Mouse (Mus musculus) ES-E14 (cell line): ENCODE results near the gene Olfr26.
"Not testable (repeated sequence)": the region's sequence is repeated elsewhere in the genome, so short reads cannot be mapped to it uniquely, and the experiment has no call there.

Experiments used
- CHD2 ChIP-seq: IDR thresholded peaks from 2 replicates; pipeline ENCODE4 v1.6.1; 2014; ENCODE audit warnings: mild to moderate bottlenecking, low read depth, low read length, inconsistent platforms
- HCFC1 ChIP-seq: IDR thresholded peaks from 2 replicates; pipeline ENCODE4 v1.6.1; 2012; ENCODE audit warnings: low read length, inconsistent platforms, borderline replicate concordance; ENCODE audit not compliant: insufficient read depth
- MAFK ChIP-seq: IDR thresholded peaks from 2 replicates; pipeline ENCODE4 v1.6.1; 2014; ENCODE audit warnings: mild to moderate bottlenecking, low read depth, low read length, inconsistent platforms; ENCODE audit not compliant: insufficient read depth
- ZC3H11A ChIP-seq: IDR thresholded peaks from 2 replicates; pipeline ENCODE4 v1.6.1; 2012; ENCODE audit warnings: low read depth, mild to moderate bottlenecking, inconsistent platforms, low read length, borderline replicate concordance
- ZNF384 ChIP-seq: IDR thresholded peaks from 2 replicates; pipeline ENCODE4 v1.6.1; 2012; ENCODE audit warnings: low read depth, low read length, inconsistent platforms

- not testable (repeated sequence) for TF ChIP-seq ZNF384, HCFC1, ZC3H11A, MAFK
- peak; percentile 51; the same call in 1 of the 2 replicates for TF ChIP-seq CHD2
Measured at GRCm38 (mm10) chr9:38874880-38875279, 20.0 kb downstream of the Olfr26 start.
